Mouse (Mus musculus) cerebellum, adult 2 months (tissue): ENCODE measurements around the gene Sorl1. TPM values are rescaled to one million over a fixed set of nuclear protein-coding genes. Genes with fewer than 3 reads are reported as not detected.

Source experiments
- DNase-seq, 2 experiments: peaks; one replicate each; pipeline ENCODE4 v3.0.0; 2021
- H3K27ac ChIP-seq: fragments of 200-500 bp; 2 replicates; pipeline ENCODE4 v1.5.1; 2012; ENCODE audit warnings: low read length, control low read depth, inconsistent platforms; ENCODE audit not compliant: insufficient read depth
- H3K27me3 ChIP-seq: fragments of 200-500 bp; 2 replicates; pipeline ENCODE4 v1.6.1; 2012; ENCODE audit warnings: inconsistent platforms, mild to moderate bottlenecking, low read length, moderate library complexity; ENCODE audit not compliant: control insufficient read depth, insufficient read depth
- H3K4me1 ChIP-seq: fragments of 200-500 bp; 2 replicates; pipeline ENCODE4 v1.6.1; 2011; ENCODE audit warnings: low read length; ENCODE audit not compliant: control insufficient read depth, insufficient read depth
- H3K4me3 ChIP-seq: fragments of 200-500 bp; replicated peaks from 2 replicates; pipeline ENCODE3; 2011; ENCODE audit warnings: mild to moderate bottlenecking, low read depth, low read length, control low read depth; ENCODE audit not compliant: insufficient read depth
- CTCF ChIP-seq: fragments of 200-500 bp; IDR thresholded peaks from 2 replicates; pipeline ENCODE4 v1.5.1; 2011; ENCODE audit warnings: low read depth, mild to moderate bottlenecking, control low read depth, low read length, moderate library complexity, borderline replicate concordance; ENCODE audit not compliant: insufficient read depth
- POLR2A ChIP-seq: fragments of 200-500 bp; IDR thresholded peaks from 2 replicates; pipeline ENCODE4 v1.6.1; 2011; ENCODE audit warnings: low read length, control low read depth, borderline replicate concordance; ENCODE audit not compliant: insufficient read depth
- WGBS: fragments of 180-500 bp; shearing (Covaris S2); methylation state at CpG from one replicate; pipeline ENCODE4 v1.1.7; 2018; 5-methylcytosine and 5-hydroxymethylcytosine counted together
- polyA plus RNA-seq: library from polyadenylated mRNA; depleted of rRNA; stranded (reverse); fragments of >200 nt; gene quantifications from 2 replicates; pipeline ENCODE4 v1.2.3, GENCODE M21; 2012

Sorl1 gene
- polyA plus RNA-seq, 1 experiment: 169 TPM

DNA sequence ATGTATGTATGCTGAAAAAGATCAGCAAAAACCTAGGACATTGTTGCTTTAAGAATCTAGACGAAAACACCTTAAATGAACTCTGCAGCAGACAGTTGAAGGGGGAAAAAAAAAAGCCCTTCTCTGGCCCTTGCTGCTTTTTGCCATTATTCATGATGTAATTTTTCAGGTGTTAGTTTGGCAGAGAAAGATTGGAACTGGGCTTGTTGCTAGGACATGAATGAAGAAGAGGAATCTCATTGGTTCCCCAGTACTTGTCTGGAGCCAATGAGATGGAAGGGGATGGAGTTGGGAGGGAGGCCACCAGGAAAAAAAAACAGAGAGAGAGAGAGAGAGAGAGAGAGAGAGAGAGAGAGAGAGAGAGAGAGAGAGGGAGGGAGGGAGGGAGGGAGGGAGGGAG, 187.5 kb downstream of the Sorl1 start:
- Histone ChIP-seq H3K4me1 (peaks cover 5% of the 10 kb centered on the region), H3K27ac (no peak overlapping the region), H3K27me3 (no peaks in the 10 kb centered on the region; the same call in 1 of the 2 replicates), H3K4me3 (no peak overlapping the region)
- no peak for DNase-seq
- TF ChIP-seq POLR2A (no peak), CTCF (no peak)
- WGBS: 44% methylated on average over 1 of the region's 1 CpGs

- Histone ChIP-seq H3K4me3 (no peak overlapping the region), H3K27ac (no peak overlapping the region), H3K4me1 (peaks cover 5% of the 10 kb centered on the region), H3K27me3 (no peaks in the 10 kb centered on the region; the same call in 1 of the 2 replicates)
- TF ChIP-seq CTCF (no peak), POLR2A (no peak)
- no peak for DNase-seq
- 9% methylated on average over 10 of the region's 10 CpGs for WGBS
Measured at GRCm38 (mm10) chr9:41935979-41936378, 188.1 kb downstream of the Sorl1 start.

GRCm38 (mm10) chr9:41935373-41935971, 188.6 kb downstream of the Sorl1 start:
- peaks cover 5% of the 10 kb centered on the region for H3K4me1 ChIP-seq
- H3K4me3 ChIP-seq: no peak overlapping the region
- DNase-seq: no peak
- TF ChIP-seq POLR2A (no peak), CTCF (no peak)
- 1% methylated on average over 21 of the region's 21 CpGs for WGBS
- no peak overlapping the region for H3K27ac ChIP-seq
- H3K27me3 ChIP-seq: no peaks in the 10 kb centered on the region; the same call in 1 of the 2 replicates

- no peak for DNase-seq
- H3K27me3 ChIP-seq: no peaks in the 10 kb centered on the region; the same call in 1 of the 2 replicates
- TF ChIP-seq CTCF (no peak), POLR2A (no peak)
- H3K27ac ChIP-seq: no peak overlapping the region
- peaks cover 5% of the 10 kb centered on the region for H3K4me1 ChIP-seq
- no peak overlapping the region for H3K4me3 ChIP-seq
- WGBS: 22% methylated on average over 10 of the region's 10 CpGs
Measured at GRCm38 (mm10) chr9:41934848-41935372, 189.2 kb downstream of the Sorl1 start.

GRCm38 (mm10) chr9:41929986-41930385, 194.1 kb downstream of the Sorl1 start:
- WGBS: 81% methylated on average over 5 of the region's 5 CpGs
- H3K4me3 ChIP-seq: no peak overlapping the region
- H3K4me1 ChIP-seq: no peaks in the 10 kb centered on the region
- no peak for DNase-seq
- TF ChIP-seq CTCF (no peak), POLR2A (no peak)
- H3K27ac ChIP-seq: no peak overlapping the region
- H3K27me3 ChIP-seq: no peaks in the 10 kb centered on the region; the same call in 1 of the 2 replicates

- no peak for DNase-seq
- Histone ChIP-seq H3K4me3 (no peak overlapping the region), H3K27me3 (no peaks in the 10 kb centered on the region; the same call in 1 of the 2 replicates), H3K27ac (no peak overlapping the region), H3K4me1 (no peaks in the 10 kb centered on the region)
- WGBS: 41% methylated on average over 4 of the region's 4 CpGs
- TF ChIP-seq POLR2A (no peak), CTCF (no peak)
Measured at GRCm38 (mm10) chr9:41925721-41926120, 198.4 kb downstream of the Sorl1 start.

DNA sequence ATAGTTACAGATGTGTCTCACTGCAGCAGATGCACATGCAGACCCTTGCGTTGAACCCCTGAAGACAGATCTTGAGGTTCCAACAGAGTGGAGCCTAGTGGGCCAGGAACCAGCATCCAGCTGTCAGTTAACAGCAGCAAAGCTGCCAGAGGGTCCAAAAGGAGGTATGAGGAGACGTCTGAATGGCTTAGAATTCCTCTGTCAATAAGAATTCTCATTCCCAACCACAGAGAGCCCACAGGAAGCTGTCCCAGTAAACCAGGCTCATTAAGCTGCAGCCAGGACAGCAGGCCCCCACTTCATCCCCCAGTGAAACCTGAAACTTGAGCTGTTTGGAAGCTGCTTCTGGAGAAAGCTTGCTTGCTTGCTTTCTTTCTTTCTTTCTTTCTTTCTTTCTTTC, 200.0 kb downstream of the Sorl1 start:
- H3K27me3 ChIP-seq: no peaks in the 10 kb centered on the region; the same call in 1 of the 2 replicates
- DNase-seq: no peak
- H3K4me3 ChIP-seq: no peak overlapping the region
- TF ChIP-seq CTCF (no peak), POLR2A (no peak)
- H3K27ac ChIP-seq: no peak overlapping the region
- no peaks in the 10 kb centered on the region for H3K4me1 ChIP-seq
- WGBS: 42% methylated on average over 2 of the region's 2 CpGs

DNA sequence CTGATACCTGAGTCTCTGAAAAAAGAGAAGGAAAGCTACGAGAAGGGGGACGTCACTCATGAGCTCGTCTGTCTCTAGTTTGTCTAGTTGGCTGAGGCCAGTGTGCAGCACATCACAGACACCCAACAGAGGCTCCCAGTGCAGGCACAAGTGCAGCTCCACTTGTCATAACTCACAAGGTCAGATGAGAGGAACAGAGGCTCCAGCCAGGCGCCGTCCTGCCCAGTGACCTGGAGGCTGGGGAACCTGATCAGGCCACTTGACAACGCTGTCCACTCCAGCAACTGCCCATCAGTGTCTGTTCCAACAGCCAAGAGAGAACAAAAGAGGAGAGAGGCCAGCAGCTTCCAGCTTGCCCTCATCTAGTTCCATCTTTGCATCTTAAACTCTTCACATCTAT, 201.7 kb downstream of the Sorl1 start:
- TF ChIP-seq POLR2A (no peak), CTCF (no peak)
- DNase-seq: no peak
- Histone ChIP-seq H3K27ac (no peak overlapping the region), H3K27me3 (no peaks in the 10 kb centered on the region; the same call in 1 of the 2 replicates), H3K4me3 (no peak overlapping the region), H3K4me1 (no peaks in the 10 kb centered on the region)
- WGBS: 82% methylated on average over 6 of the region's 6 CpGs
